Mouse (Mus musculus) heart, postnatal 25 days (tissue): Measurements from ENCODE around the gene Klrb1b. TPM values are rescaled to one million over a fixed set of nuclear protein-coding genes. Genes with fewer than 3 reads are reported as not detected.
"Not testable (repeated sequence)": the region's sequence is repeated elsewhere in the genome, so short reads cannot be mapped to it uniquely, and the experiment has no call there.

Experiments
- DNase-seq: peaks from one replicate; pipeline ENCODE4 v3.0.0; 2022; ENCODE audit warnings: low spot score
- intact Hi-C: fragments of 180-260 bp; cut with DNase I; formaldehyde crosslinking; loops from one replicate; pipeline ENCODE4 v1.15.1; 2025
- total RNA-seq, 2 experiments: library from RNA; stranded (reverse); gene quantifications; 2 replicates each; pipeline ENCODE4 v1.2.3; 2021

Gene Klrb1b
- total RNA-seq, 2 experiments from 2014 or later, result 0.10 TPM; not detected in 1

- DNase-seq, result peak; percentile 7
- intact Hi-C loops, result not testable (repeated sequence)
These were observed 21.1 kb downstream of the Klrb1b start for GRCm38 (mm10) chr6:128804823-128805640.

GRCm38 (mm10) chr6:128802999-128803857, 22.9 kb downstream of the Klrb1b start:
- intact Hi-C loops, result loop anchor here (1.0 kb wide), 2 partner anchors 34 to 39 kb away; no protein-coding TSS in a partner anchor
- peak; percentile 89 for DNase-seq

- DNase-seq, result no peak
- intact Hi-C loops, result no loop called here
These were observed 23.6 kb downstream of the Klrb1b start for GRCm38 (mm10) chr6:128802557-128802956.

GRCm38 (mm10) chr6:128800696-128801095, 25.4 kb downstream of the Klrb1b start:
- intact Hi-C loops, result not testable (repeated sequence)

GRCm38 (mm10) chr6:128799896-128800270, 26.2 kb downstream of the Klrb1b start:
- no peak for DNase-seq
- intact Hi-C loops, result no loop called here

More at GRCm38 (mm10) chr6:128800696-128801095, 25.4 kb downstream of the Klrb1b start:
- not testable (repeated sequence) for DNase-seq

GRCm38 (mm10) chr6:128799144-128799895, 26.8 kb downstream of the Klrb1b start:
- DNase-seq, result peak; percentile 73
- intact Hi-C loops, result not testable (repeated sequence)

- intact Hi-C loops, result not testable (repeated sequence)
These were observed 27.4 kb downstream of the Klrb1b start for GRCm38 (mm10) chr6:128798772-128799143.

GRCm38 (mm10) chr6:128797936-128798771, 28.0 kb downstream of the Klrb1b start:
- DNase-seq, result no peak
- intact Hi-C loops, result no loop called here

More at GRCm38 (mm10) chr6:128798772-128799143, 27.4 kb downstream of the Klrb1b start:
- DNase-seq, result peak; percentile 50

GRCm38 (mm10) chr6:128797185-128797905, 28.8 kb downstream of the Klrb1b start:
- intact Hi-C loops, result no loop called here

GRCm38 (mm10) chr6:128796321-128796955, 29.7 kb downstream of the Klrb1b start:
- intact Hi-C loops, result no loop called here
- DNase-seq, result no peak

More at GRCm38 (mm10) chr6:128797185-128797905, 28.8 kb downstream of the Klrb1b start:
- no peak for DNase-seq

- intact Hi-C loops, result no loop called here
- no peak for DNase-seq
These were observed 32.4 kb downstream of the Klrb1b start for GRCm38 (mm10) chr6:128793734-128794133.

GRCm38 (mm10) chr6:128790491-128790994, 35.6 kb downstream of the Klrb1b start:
- intact Hi-C loops, result loop anchor here (2.0 kb wide), 1 partner anchor 166 kb away; no protein-coding TSS in a partner anchor
- DNase-seq, result not testable (repeated sequence)

GRCm38 (mm10) chr6:128789115-128789514, 37.0 kb downstream of the Klrb1b start, which contains the start of gene Klrb1c:
Klrb1c (minus strand) TSS chr6:128789215.
- intact Hi-C loops, result no loop called here

GRCm38 (mm10) chr6:128788517-128788916, 37.6 kb downstream of the Klrb1b start:
- DNase-seq, result no peak
- intact Hi-C loops, result no loop called here

More at GRCm38 (mm10) chr6:128789115-128789514, 37.0 kb downstream of the Klrb1b start, which contains the start of gene Klrb1c:
- no peak for DNase-seq

- intact Hi-C loops, DNase-seq: not testable (repeated sequence)
These were observed 39.7 kb downstream of the Klrb1b start for GRCm38 (mm10) chr6:128786396-128786795.

GRCm38 (mm10) chr6:128769481-128770253, 56.5 kb downstream of the Klrb1b start:
- DNase-seq, result no peak
- intact Hi-C loops, result no loop called here

GRCm38 (mm10) chr6:128768047-128768446, 58.1 kb downstream of the Klrb1b start:
- intact Hi-C loops, result no loop called here
- no peak for DNase-seq
